Mouse (Mus musculus) CD8-positive naive resting alpha-beta T cell, adult 2 months (primary cell): ENCODE results near the gene Ostm1.

ENCODE experiments used
- DNase-seq, 2 experiments: peaks; one replicate each; pipeline ENCODE4 v3.0.0; 2022; ENCODE audit warnings: low read depth in 2 of 2, low spot score in 2 of 2

Gene Ostm1

GRCm38 (mm10) chr10:42618291-42618690 is 34.7 kb downstream of the Ostm1 start:
- no peak for DNase-seq

DNA sequence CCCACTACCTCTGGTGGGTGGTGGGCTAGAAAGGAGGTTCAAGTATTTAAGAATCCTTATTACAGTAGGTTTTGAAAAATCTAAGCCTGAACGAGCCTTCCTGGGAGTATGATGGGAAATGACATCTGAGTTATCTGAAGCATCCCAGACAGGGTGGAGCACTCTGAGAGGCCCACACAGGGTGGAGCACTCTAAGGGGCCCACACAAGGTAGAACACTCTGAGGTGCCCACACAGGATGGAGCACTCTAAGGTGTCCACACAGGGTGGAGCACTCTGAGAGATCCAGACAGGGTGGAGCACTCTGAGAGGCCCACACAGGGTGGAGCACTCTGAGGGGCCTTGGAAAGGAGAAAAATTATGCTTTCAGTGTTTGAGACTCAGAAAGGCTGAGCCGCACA is 42.3 kb downstream of the Ostm1 start:
- DNase-seq: no peak

DNA sequence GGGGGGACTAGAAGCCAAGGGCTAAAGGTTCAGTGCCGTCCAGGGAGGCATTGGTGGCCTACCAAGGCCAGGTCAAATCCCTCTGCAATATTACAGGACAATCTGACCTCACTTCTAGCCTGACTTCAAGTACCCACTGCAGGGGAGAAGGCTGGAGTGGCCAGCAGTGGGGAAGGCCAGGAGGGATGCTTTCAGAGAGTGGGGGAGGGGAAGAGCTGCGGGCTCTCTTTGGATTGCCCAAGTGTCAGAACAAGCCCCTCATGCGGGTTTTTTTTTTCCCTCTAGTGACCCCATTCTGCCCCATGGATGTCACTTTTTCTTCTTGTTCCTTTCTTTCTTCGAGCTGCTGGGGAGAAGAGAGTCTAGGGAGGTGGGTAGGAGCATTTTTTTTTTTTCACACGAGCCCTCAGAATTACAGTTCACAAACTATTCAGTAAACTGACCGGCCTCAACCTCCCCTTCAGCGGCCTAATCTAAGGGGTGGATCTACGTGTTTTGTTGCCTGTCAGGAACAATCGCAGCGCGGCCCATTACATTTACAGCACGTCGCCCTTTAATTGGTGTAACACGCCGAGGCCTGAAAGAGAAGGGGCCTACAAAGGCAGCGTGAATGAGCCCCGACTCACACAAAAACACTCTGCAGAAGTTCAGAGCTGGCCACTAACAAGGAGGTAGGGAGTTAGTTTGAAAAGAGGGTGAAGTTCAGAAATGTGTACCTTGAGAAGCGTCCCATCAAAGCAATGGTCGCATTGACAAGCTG is 47.2 kb downstream of the Ostm1 start:
- no peak for DNase-seq

- no peak for DNase-seq
Measured at GRCm38 (mm10) chr10:42631754-42632452, 48.3 kb downstream of the Ostm1 start.

GRCm38 (mm10) chr10:42632453-42633360 is 49.1 kb downstream of the Ostm1 start:
- no peak for DNase-seq

DNA sequence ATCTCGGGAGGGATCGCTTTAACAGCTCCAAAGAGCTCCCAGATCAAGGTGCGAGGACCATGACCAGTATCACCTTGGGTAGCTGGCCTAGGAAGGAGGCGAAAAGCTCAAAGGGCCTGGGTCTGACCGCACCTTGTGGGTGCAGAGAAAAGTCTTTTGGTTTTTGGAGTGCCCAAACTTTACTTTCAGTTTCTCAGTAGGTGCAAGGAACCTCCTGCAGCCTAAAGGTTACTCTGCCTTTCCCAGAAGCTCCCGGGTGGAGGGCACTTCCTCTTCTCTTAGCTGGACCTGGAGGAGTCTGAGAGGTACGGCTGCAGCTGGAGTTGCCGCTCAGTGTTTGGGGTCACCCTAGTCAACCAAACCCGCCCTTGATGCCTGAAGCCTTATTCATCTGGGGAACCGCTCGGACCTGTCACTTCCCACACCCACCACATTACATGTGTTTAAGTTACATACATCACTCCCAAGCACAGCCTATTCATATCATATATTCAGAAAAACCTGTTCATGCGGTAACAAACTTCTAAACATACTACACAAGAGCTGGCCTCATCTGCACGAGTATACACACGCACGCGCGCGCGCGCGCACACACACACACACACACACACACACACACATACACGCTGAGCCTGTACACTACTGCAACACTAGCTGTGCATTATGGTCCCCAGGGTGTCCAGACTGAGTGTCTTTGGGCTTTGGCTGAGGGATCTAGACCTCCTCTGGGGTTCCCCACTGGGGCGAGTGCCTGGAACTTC is 49.9 kb downstream of the Ostm1 start:
- peak; percentile 22 to 38 for DNase-seq

DNA sequence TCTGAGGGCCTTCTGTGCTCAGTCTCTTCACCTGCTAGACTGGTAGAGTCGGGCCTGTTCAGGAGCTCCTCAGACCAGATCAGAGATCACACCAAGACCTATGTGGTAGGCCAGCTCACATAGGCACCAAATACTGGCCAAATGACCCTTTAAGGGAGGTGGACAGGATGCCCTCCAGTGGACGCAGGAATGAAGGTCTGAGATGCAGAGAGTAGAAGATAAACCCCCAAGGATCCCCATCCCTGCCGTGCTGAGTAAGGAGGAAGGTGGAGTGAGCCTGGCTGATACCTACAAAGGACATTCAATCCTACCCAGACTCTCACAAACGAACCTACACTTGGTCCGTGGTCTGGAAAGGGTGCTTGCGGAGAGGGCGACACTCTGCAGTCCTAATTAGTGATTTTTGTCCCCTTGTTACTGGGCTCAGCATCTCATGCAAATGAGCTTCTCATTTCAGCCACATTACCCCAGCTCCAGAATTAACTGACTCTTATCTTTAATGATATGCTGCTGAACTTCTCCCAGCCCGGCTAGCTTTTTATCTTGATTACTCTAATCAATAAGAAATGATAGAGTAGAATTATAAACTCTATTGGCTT is 50.6 kb downstream of the Ostm1 start:
- no peak for DNase-seq

- DNase-seq: no peak
Measured at GRCm38 (mm10) chr10:42635046-42635445, 51.4 kb downstream of the Ostm1 start.

GRCm38 (mm10) chr10:42635566-42636359 is 52.1 kb downstream of the Ostm1 start:
- no peak for DNase-seq

- no peak for DNase-seq
Measured at GRCm38 (mm10) chr10:42636360-42637182, 52.9 kb downstream of the Ostm1 start.

GRCm38 (mm10) chr10:42637183-42637788 is 53.7 kb downstream of the Ostm1 start:
- peak; percentile 41 to 65 for DNase-seq

- no peak for DNase-seq
Measured at GRCm38 (mm10) chr10:42639856-42640255, 56.2 kb downstream of the Ostm1 start.

DNA sequence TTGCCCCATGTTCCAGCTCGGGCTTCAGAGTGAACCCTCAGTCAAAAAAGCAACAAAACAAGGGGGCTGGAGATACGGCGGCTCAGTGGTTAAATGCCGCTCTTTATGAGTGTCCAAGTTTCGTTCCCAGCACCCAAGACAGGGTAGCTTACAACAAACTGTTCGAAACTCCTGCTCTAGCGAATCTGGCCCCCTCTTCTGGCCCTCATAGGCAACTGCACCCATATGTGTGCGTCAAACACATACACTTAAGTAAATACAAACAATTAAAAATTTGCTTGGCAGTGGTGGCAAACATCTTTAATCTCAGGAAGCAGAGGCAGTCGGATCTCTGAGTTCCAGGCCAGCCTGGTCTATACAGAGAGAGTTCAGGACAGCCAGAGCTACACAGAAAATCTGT is 60.0 kb downstream of the Ostm1 start:
- no peak for DNase-seq

- no peak for DNase-seq
Measured at GRCm38 (mm10) chr10:42646340-42646739, 62.7 kb downstream of the Ostm1 start.

DNA sequence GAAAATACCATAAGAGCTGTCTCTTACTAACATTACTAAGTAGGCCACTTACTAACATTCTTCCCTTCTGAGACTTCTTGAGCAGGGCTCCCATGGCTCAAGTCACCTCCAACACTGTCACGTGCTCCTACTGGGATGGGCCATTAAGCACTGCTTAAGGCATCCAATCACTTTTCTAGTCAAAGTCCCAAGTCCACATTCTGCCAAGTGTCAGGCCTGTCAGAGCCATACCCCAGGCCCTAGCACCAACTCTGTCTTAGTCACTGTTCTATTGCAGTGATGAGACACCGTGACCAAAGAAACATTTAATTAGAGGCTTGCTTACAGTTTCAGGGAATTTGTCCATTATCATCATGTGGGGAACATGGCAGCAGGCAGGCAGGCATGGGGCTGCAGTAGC is 78.3 kb downstream of the Ostm1 start:
- no peak for DNase-seq

- DNase-seq: no peak
Measured at GRCm38 (mm10) chr10:42669970-42670369, 86.3 kb downstream of the Ostm1 start.

GRCm38 (mm10) chr10:42672798-42673197 is 89.2 kb downstream of the Ostm1 start:
- DNase-seq: no peak

DNA sequence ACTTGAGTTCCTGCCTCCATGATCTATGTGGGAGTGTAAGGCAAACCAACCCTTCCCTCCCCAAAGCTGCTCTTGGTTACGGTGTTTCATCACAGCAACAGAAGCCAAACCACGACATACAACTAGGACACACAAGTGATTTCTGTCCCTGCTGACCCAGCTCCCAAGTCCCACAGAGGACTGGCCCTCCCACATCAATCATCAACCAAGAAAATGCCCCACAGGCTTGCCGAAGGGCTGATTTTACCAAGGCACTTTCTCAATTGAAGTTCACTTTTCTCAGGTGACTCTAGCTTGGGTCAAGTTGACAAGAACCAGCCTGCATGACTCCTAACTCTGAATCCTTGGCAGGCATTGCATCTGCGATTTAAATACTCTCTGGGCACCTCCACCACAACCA is 91.9 kb downstream of the Ostm1 start:
- no peak for DNase-seq
